Mouse (Mus musculus) midbrain, postnatal 0 days (tissue): ENCODE measurements around the gene Tcp10a. TPM values are rescaled to one million over a fixed set of nuclear protein-coding genes. Genes with fewer than 3 reads are reported as not detected.
"Not testable (repeated sequence)": the region's sequence is repeated elsewhere in the genome, so short reads cannot be mapped to it uniquely, and the experiment has no call there.

Experiments
- ATAC-seq: fragments of 200-750 bp; cut with Nextera tagmentation; 2 replicates; pipeline ENCODE4 v1.8.0; 2017; ENCODE audit warnings: moderate number of reproducible peaks, mild to moderate bottlenecking, moderate TSS enrichment, moderate library complexity; ENCODE audit not compliant: low FRiP score
- DNase-seq: peaks from one replicate; pipeline ENCODE4 v3.0.0-alpha.2; 2015; ENCODE audit warnings: low spot score
- H3K27ac ChIP-seq: fragments of 300-500 bp; sonication (generic); 2 replicates; pipeline ENCODE4 v1.5.1; 2014; ENCODE audit warnings: low read depth, mild to moderate bottlenecking, low read length, mixed read lengths
- H3K27me3 ChIP-seq: fragments of 300-500 bp; sonication (generic); 2 replicates; pipeline ENCODE4 v1.6.1; 2014; ENCODE audit warnings: low read length, control low read depth, mixed read lengths; ENCODE audit not compliant: insufficient read depth
- H3K36me3 ChIP-seq: fragments of 300-500 bp; sonication (generic); 2 replicates; pipeline ENCODE4 v1.6.1; 2014; ENCODE audit warnings: low read length, control low read depth, mixed read lengths; ENCODE audit not compliant: insufficient read depth
- H3K4me1 ChIP-seq: fragments of 300-500 bp; sonication (generic); 2 replicates; pipeline ENCODE4 v1.6.1; 2014; ENCODE audit warnings: mild to moderate bottlenecking, control low read depth, antibody characterized with exemption, low read length, mixed read lengths; ENCODE audit not compliant: insufficient read depth
- H3K4me2 ChIP-seq: fragments of 300-500 bp; sonication (generic); 2 replicates; pipeline ENCODE4 v1.6.1; 2014; ENCODE audit warnings: low read depth, mild to moderate bottlenecking, low read length, mixed read lengths; ENCODE audit not compliant: poor library complexity, severe bottlenecking
- H3K4me3 ChIP-seq: fragments of 300-500 bp; sonication (generic); 2 replicates; pipeline ENCODE4 v1.5.1; 2014; ENCODE audit warnings: low read depth, mild to moderate bottlenecking, low read length, moderate library complexity
- H3K9ac ChIP-seq: fragments of 300-500 bp; sonication (generic); replicated peaks from 2 replicates; pipeline ENCODE4 v1.6.1; 2014; ENCODE audit warnings: mild to moderate bottlenecking, low read length, moderate library complexity, mixed read lengths; ENCODE audit not compliant: poor library complexity, severe bottlenecking
- H3K9me3 ChIP-seq: fragments of 300-500 bp; sonication (generic); 2 replicates; pipeline ENCODE4 v1.6.1; 2016; ENCODE audit warnings: low read length, control low read depth
- CTCF ChIP-seq: IDR thresholded peaks from 2 replicates; pipeline ENCODE4 v1.5.1; 2016; ENCODE audit warnings: antibody characterized with exemption, mild to moderate bottlenecking
- WGBS: fragments of 180-500 bp; shearing (Covaris S2); extraction: QIAGEN DNeasy Blood & Tissue Kit; methylation state at CpG from one replicate; pipeline ENCODE4 v1.1.7; 2014; 5-methylcytosine and 5-hydroxymethylcytosine counted together
- polyA plus RNA-seq: library from polyadenylated mRNA; unstranded; fragments of >200 nt; fragmentation: Nextera tagmentation; extraction: Ambion mirVana; gene quantifications from 2 replicates; pipeline ENCODE4 v1.2.1, GENCODE M21; 2015
- total RNA-seq: library from RNA; depleted of rRNA; stranded (reverse); fragments of >200 nt; gene quantifications from 2 replicates; pipeline ENCODE4 v1.2.3, GENCODE M21; 2014; rRNA removed

Tcp10a gene
- total RNA-seq (not detected in 2 replicates), polyA plus RNA-seq (0.11 TPM in 1 of 2 replicates, not detected in the other)

DNA sequence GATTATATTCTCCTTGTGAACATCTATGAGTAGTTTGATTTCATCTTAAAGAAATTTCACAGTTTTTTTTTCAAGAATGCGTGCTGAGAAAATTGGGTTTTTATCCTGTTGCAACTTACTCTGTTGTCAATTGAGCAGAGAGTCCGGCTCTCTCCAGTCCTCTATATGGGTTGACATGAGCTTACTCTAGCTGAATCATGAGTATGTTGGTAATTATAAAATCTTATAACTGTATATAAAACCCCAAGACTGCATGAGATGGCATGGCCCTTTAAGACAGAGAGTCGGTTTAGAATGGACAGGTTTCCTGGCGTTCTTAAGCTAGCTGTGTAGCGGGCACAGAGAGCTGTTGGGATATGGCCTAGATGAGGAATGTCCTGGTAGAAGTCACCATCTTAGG is at the start of gene Tcp10a:
Gene Tcp10a (plus strand): TSS at position 301 of the 400 bp plus-strand sequence.
- H3K4me3 ChIP-seq, H3K9ac ChIP-seq, H3K4me1 ChIP-seq, H3K27ac ChIP-seq, H3K4me2 ChIP-seq, H3K9me3 ChIP-seq, H3K36me3 ChIP-seq, ATAC-seq, H3K27me3 ChIP-seq, DNase-seq: not testable (repeated sequence)
- WGBS: 93% methylated on average over 3 of the region's 5 CpGs

DNA sequence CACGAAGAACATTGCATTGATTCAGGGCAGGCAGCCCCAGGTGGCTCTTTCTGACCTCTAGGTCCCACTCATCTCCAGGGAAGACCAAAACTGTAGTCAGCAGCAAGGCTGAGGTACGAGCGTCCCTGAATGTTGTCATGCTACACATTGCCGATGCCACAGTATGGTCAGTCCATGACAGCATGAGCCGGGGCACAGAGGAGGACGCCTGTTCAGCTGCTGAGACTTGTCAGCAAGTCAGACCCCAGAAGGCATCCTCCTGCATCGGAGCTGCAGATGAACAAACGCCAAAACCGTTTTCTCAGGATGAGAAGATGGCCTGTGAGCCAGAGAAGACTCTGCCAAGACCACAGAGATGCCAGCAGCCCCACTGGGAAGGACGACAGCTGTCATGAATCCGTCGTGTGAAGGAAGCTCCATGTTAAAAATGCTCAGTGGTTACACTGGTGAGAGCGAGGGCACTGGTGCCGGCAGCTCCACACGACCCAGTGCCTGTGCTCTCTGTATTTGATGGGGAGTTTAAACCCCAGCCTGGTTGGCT is 45.7 kb upstream of the Tcp10a start:
- Histone ChIP-seq H3K4me1 (no peaks in the 10 kb centered on the region), H3K9me3 (no peaks in the 10 kb centered on the region), H3K4me3 (no peak overlapping the region), H3K4me2 (no peak overlapping the region), H3K36me3 (peaks cover 21% of the 10 kb centered on the region; the same call in 1 of the 2 replicates), H3K27ac (no peak overlapping the region), H3K9ac (no peak overlapping the region), H3K27me3 (no peaks in the 10 kb centered on the region)
- ATAC-seq (no peak), DNase-seq (peak; percentile 81)
- no peak for TF ChIP-seq CTCF
- 85% methylated on average over 15 of the region's 15 CpGs for WGBS

DNA sequence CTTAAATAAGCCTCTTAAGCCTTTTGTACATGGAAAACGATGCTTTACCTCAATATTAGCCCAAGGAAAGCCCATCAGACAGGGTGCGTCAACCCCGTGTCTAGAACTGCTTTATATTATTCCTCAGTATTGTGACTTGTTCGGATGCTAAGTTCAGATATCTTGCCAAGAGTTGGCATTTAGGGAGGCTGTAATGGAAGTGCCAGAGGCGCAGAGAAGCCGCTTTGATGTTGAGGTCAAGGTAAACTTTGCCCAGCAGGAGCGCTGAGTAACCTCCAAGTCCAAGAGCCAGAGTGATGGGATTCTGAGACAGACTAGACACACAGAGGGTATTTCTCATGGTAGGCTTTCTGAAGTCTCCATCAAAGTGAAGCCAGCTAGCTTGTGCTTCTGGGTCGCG is 45.2 kb upstream of the Tcp10a start:
- ATAC-seq (no peak), DNase-seq (no peak)
- Histone ChIP-seq H3K27ac (no peak overlapping the region), H3K9ac (no peak overlapping the region), H3K27me3 (no peaks in the 10 kb centered on the region), H3K36me3 (peaks cover 23% of the 10 kb centered on the region; the same call in 1 of the 2 replicates), H3K4me2 (no peak overlapping the region), H3K4me1 (no peaks in the 10 kb centered on the region), H3K9me3 (no peaks in the 10 kb centered on the region), H3K4me3 (no peak overlapping the region)
- TF ChIP-seq CTCF: no peak
- 84% methylated on average over 9 of the region's 9 CpGs for WGBS

DNA sequence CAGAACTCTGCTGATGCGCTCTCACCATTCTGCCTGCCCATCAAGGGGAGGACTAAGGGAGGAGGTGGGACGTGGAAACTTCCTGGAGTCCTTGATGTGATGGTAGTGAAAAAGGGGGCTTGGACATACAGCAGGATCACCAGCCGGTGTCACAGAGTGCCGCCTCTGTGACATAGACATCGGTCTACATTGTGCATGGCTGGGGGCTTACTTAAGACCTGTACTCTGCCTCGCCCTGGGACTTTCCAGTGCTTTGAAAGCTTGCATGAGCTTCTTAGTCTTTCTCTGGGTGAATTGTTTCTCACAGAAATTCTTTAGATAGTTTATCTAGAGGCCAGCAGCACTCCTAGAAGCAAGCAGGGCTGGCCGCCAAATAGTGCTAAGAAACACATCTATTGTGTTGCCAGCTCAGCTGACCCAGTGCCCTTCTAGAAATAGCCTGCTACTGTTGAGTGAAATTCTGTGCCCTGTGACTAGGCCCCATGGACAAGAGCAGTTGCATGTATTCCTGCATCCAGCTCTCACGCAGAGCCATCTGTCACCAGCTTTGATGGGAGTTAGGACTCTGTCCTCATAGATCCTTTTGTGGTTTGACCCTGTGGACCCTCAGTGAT is 40.0 kb upstream of the Tcp10a start:
- Histone ChIP-seq H3K27me3 (no peaks in the 10 kb centered on the region), H3K4me3 (no peak overlapping the region), H3K4me1 (no peaks in the 10 kb centered on the region), H3K27ac (no peak overlapping the region), H3K9ac (no peak overlapping the region), H3K36me3 (0 out of 2 replicates have a peak, but pooled peaks cover 14% of the 10 kb centered on the region), H3K9me3 (no peaks in the 10 kb centered on the region), H3K4me2 (no peak overlapping the region)
- 64% methylated on average over 8 of the region's 8 CpGs for WGBS
- no peak for TF ChIP-seq CTCF
- DNase-seq (peak; percentile 70), ATAC-seq (no peak)

DNA sequence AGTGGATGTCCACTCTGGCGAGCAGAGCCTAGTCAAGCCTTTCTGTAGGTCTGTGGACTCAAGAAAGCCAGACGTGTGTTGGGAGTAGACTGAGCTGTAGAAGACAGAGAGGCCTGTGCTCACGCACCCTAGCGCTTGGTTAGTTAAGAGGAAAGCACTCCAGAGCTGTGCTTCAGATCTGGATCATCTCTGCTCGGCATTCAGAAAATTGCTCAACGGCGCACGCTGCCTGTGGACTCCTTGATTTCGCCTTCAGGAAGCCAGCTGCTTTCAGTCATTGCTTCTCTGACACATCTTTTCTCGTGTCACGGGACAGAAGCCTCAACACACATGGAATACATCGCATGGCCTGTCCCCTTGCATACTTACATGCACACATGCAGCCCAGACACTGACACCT is 39.2 kb upstream of the Tcp10a start:
- DNase-seq: no peak
- 0 out of 2 replicates have a peak, but pooled peaks cover 14% of the 10 kb centered on the region for H3K36me3 ChIP-seq
- no peak overlapping the region for H3K9ac ChIP-seq
- no peaks in the 10 kb centered on the region for H3K9me3 ChIP-seq
- H3K27me3 ChIP-seq: no peaks in the 10 kb centered on the region
- no peak overlapping the region for H3K4me3 ChIP-seq
- WGBS: 89% methylated on average over 12 of the region's 12 CpGs
- H3K4me2 ChIP-seq: no peak overlapping the region
- no peak for TF ChIP-seq CTCF
- no peak for ATAC-seq
- H3K27ac ChIP-seq: no peak overlapping the region
- H3K4me1 ChIP-seq: no peaks in the 10 kb centered on the region

DNA sequence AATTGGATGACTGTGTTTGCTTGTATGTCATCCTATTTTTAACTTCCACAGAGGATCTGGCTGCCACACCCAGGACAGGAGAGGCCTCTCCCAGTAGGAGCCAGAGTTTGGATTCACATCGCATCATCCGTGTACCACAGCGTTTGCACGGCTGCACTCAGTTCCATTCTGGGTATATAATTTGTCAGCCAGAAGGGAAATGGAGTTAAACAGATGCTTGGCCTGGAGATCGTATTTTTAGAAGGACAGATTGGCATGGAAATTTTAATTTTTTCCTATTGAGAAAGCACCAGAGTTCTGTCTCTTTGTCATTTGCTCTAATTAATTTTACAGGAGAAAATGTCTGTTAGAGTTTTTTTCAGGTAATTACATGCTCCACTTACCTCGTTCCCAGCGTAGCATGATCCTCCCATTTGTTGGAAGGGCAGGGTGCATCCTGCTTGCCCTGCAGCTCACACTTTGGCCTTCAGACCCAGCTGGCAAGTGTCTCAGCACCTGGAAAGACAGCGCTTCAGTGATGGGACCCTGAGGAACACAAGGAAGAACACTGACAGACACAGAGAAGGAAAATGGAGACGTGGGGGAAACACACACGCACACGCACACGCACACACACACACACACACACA is 37.9 kb upstream of the Tcp10a start:
- Histone ChIP-seq H3K4me1 (no peaks in the 10 kb centered on the region), H3K36me3 (0 out of 2 replicates have a peak, but pooled peaks cover 14% of the 10 kb centered on the region), H3K9me3 (no peaks in the 10 kb centered on the region), H3K4me3 (no peak overlapping the region), H3K4me2 (no peak overlapping the region), H3K27me3 (no peaks in the 10 kb centered on the region), H3K27ac (no peak overlapping the region), H3K9ac (no peak overlapping the region)
- ATAC-seq (no peak), DNase-seq (no peak)
- no peak for TF ChIP-seq CTCF
- WGBS: 82% methylated on average over 12 of the region's 12 CpGs
